Mouse (Mus musculus) spleen, adult 12 weeks (tissue): Measurements from ENCODE around the gene Hsd11b2.

Experiments
- DNase-seq: peaks from one replicate; pipeline ENCODE4 v3.0.0; 2022; ENCODE audit warnings: low spot score

The Hsd11b2 gene

GRCm38 (mm10) chr8:105484030-105484368, 34.6 kb upstream of the Hsd11b2 start:
- DNase-seq = no peak

- no peak for DNase-seq
Measured at GRCm38 (mm10) chr8:105484392-105484791, 34.2 kb upstream of the Hsd11b2 start.

GRCm38 (mm10) chr8:105488082-105488481, 30.5 kb upstream of the Hsd11b2 start:
- no peak for DNase-seq

- DNase-seq = no peak
Measured at GRCm38 (mm10) chr8:105489281-105489680, 29.3 kb upstream of the Hsd11b2 start.

- no peak for DNase-seq
Measured at GRCm38 (mm10) chr8:105493495-105493894, 25.1 kb upstream of the Hsd11b2 start.

- no peak for DNase-seq
Measured at GRCm38 (mm10) chr8:105494566-105494965, 24.0 kb upstream of the Hsd11b2 start.

GRCm38 (mm10) chr8:105495350-105496302, 22.9 kb upstream of the Hsd11b2 start:
- DNase-seq = no peak

- peak; percentile 77 for DNase-seq
Measured at GRCm38 (mm10) chr8:105496439-105497180, 21.9 kb upstream of the Hsd11b2 start, which contains the start of gene Zdhhc1. TSS of gene Zdhhc1 (minus strand) at chr8:105496902.

GRCm38 (mm10) chr8:105499787-105500186, 18.8 kb upstream of the Hsd11b2 start:
- no peak for DNase-seq

GRCm38 (mm10) chr8:105504617-105505016, 13.9 kb upstream of the Hsd11b2 start:
- DNase-seq = no peak

- DNase-seq = no peak
Measured at GRCm38 (mm10) chr8:105506977-105507376, 11.6 kb upstream of the Hsd11b2 start.

- no peak for DNase-seq
Measured at GRCm38 (mm10) chr8:105508758-105509157, 9.8 kb upstream of the Hsd11b2 start.

- DNase-seq = no peak
Measured at GRCm38 (mm10) chr8:105509997-105510735, 8.4 kb upstream of the Hsd11b2 start.

GRCm38 (mm10) chr8:105514194-105514593, 4.4 kb upstream of the Hsd11b2 start:
- no peak for DNase-seq

- DNase-seq = no peak
Measured at GRCm38 (mm10) chr8:105514656-105515055, 3.9 kb upstream of the Hsd11b2 start.

GRCm38 (mm10) chr8:105516018-105516645, 2.4 kb upstream of the Hsd11b2 start:
- DNase-seq = peak; percentile 55

- DNase-seq = no peak
Measured at GRCm38 (mm10) chr8:105517346-105517745, 1.2 kb upstream of the Hsd11b2 start.

GRCm38 (mm10) chr8:105519591-105519990, 1.0 kb downstream of the Hsd11b2 start:
- DNase-seq = no peak

- DNase-seq = no peak
Measured at GRCm38 (mm10) chr8:105520521-105520920, 2.0 kb downstream of the Hsd11b2 start.

GRCm38 (mm10) chr8:105521061-105521460, 2.5 kb downstream of the Hsd11b2 start:
- no peak for DNase-seq

GRCm38 (mm10) chr8:105521995-105522769, 3.6 kb downstream of the Hsd11b2 start:
- DNase-seq = no peak
